Mouse (Mus musculus) adrenal gland, adult 8-10 months (tissue): ENCODE results near the gene Lim2. TPM values are rescaled to one million over a fixed set of nuclear protein-coding genes. Genes with fewer than 3 reads are reported as not detected.

Experiments used
- DNase-seq: peaks from one replicate; pipeline ENCODE4 v3.0.0; 2022
- microRNA-seq, 2 experiments: library from miRNA; unstranded; fragments of <30 nt; microRNA quantifications; one replicate each; pipeline ENCODE4 v1.2.0; 2022
- total RNA-seq, 4 experiments: library from RNA; stranded (reverse); gene quantifications; 2 replicates each; pipeline ENCODE4 v1.2.4; 2022

Lim2 gene
- total RNA-seq, 4 experiments from 2014 or later = not detected

DNA sequence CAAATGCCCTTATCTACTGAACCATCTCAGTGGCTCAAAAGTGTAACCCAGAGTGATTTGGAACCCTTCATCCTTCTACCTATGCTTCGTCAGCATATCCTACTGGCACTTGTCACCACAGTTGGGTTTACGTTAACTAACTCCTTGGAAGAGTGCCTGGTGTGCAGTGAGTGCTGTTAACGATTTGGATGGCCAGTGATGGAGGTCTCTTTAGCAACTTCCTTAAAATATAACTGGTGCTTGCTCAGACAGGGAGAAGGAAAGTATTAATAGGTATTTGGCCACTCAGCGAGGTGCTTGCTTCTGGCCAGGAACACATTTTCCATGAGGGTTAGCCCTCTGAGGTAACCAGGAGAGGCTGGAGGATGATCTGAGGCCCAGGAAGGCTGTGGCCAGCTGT lies 20.3 kb downstream of the Lim2 start:
- no peak for DNase-seq

DNA sequence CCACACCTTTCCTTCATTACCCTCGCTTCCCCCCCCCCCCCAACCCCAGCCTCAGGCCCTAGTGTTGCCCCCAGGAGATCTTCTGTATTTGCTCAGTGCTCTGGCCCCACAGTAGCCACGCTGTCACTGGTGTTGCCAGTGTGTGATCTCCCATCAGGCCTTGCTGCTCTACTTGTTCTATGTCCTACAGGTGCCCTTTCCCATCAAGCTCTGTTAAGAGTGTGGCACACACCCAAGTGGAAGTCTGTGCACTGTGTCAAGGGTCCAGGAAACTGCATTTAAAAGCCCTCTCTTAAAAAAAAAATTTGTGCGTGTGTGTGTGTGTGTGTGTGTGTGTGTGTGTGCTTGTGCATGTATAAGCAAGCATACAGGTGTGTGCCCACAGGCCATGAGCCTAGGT lies 20.8 kb downstream of the Lim2 start:
- DNase-seq = no peak

DNA sequence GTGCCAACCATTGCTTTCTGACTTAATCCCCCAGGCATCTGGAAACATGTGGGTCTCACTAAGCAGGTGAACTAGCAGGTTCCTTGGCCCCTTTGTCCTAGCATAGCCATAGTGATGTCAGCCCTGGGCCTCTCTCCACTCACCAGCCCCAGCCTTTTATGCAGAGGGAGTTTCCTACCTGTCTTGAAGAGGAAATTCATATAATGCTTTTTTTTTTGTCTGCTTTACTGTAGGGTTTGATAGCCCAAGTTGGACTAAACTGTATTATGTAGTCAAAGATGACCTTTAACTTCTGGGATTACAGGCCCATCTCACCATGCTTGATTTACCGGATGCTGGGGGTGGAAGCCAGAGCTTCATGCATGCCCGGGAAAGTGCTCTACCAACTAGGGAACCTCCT lies 22.3 kb downstream of the Lim2 start:
- no peak for DNase-seq

DNA sequence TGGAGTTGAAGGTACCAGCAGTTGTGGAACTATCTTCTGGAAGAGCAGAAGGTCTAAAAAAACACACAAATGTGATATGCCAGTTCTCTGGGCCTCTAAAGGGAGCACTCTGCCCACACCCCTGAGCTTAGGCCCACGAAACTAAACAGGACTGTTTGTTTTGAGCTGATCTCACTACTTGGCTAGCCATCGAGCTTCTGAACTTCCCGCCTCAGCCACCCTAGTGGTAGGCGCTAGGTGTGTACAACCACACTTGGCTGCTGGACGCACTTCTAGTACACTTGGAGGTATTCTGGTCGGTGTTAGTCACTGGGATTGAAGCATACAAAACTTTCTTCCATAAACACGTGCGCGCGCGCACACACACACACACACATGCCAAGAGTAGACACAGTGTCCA lies 24.3 kb downstream of the Lim2 start:
- no peak for DNase-seq

DNA sequence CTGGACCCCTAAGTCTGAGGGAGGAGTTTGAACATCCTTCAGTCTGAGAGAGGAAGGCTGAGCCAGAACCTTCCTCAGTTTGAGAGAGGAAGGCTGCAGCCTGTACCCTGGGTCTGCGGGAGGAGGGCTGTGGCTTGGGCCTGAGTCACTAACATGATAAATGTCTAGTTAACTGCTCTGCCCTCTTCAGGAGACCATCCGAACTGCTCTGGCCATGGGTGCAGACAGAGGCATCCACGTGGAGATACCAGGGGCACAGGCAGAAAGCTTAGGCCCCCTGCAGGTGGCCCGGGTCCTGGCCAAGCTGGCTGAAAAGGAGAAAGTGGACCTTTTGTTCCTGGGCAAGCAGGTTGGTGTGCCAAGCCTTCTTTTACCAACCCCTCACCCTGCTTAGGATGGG lies 25.1 kb downstream of the Lim2 start:
- DNase-seq = no peak

DNA sequence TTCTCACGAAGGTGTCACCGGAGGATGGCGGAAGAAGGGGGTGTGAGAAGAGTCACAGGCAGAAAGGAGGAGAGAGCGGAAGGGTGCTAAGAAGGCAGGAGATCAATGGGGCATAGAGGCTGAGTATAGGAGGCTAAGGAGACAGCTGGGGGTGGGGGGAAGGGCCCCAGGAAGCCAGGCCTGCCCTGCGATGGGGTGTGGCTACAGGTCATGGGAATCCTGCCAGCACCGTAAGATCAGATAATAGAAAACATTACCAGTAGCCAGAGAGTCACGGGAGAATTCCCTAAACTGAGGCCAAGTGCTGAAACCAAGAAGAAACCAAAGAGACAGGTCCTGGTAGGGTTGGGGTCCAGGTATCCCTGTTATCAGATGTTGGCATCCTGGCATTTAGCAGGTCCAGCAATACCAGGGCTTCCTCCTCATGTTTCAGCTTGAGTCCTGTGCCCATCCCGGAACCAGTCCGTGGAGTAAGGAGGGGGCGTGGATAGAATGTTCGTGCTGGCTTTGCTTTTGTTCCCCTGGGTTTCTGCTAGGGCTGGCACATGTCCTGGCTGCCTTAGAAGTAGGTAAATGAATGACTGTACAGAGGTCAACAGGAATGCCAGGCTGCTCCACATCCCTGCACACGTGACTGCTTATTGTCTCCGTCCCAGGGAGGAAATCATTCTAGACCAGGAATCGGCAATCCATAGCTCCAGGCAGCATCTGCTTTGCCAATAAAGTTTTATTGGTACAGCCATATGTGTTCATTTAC lies 26.3 kb downstream of the Lim2 start:
- DNase-seq = no peak

DNA sequence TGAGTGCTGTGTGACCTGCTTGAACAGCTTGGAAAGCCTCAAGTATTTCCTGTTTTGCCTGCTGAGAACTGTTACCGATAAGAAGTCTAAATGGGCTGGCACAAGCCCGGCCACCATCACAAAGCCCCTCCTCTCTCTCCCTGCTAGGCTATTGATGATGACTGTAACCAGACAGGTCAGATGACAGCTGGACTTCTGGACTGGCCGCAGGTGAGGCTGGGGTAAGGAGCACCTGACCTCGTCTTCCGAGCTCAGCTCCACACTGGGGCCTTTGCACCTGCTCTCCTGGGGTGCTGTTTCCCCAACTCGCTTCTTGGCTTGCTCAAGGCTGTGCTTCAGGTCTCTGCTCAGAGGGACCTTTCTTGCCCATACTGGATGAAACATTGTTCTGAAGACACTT lies 26.9 kb downstream of the Lim2 start:
- DNase-seq = no peak

DNA sequence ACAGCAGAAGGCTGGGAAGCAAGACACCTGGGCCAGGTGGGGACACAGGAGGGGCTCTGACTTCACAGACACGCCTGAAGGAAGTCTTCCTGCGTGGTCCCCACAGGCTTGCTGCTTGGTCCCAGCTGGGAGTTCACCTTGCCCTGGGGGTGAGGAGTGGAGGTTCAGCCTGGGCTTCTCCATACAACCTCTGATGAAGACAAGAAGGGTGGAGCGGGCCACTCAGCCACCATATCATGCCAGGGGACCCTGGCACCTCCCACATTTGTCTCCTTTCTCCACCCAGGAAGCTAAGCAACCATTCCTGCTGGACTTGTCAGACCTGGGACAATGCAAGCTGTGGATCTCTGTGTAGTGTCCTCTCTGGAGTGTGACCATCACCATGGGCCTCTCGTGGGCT lies 35.4 kb downstream of the Lim2 start, which contains the start of gene Vsig10l:
TSS of gene Vsig10l (plus strand) at position 301 of the 400 bp plus-strand sequence.
- DNase-seq = no peak

DNA sequence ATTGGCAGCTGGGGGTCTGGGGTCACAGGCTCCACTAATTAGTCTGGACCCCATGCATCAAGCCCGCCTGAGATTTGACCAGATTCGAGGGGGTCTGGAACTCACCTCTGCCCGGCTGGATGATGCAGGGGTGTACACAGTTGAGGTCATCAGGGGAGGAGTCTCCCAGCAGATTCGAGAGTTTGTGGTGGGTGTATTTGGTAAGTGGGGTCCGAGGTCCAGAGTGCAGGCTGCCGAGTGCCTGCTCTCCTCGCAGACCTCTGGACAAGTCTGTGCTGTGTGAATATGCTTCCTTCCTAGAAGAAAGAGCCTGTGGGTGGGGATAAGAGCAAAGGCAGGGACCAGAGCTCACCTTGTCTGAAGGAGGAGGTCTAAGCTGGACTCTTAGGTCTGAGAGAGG lies 36.5 kb downstream of the Lim2 start:
- DNase-seq = no peak

DNA sequence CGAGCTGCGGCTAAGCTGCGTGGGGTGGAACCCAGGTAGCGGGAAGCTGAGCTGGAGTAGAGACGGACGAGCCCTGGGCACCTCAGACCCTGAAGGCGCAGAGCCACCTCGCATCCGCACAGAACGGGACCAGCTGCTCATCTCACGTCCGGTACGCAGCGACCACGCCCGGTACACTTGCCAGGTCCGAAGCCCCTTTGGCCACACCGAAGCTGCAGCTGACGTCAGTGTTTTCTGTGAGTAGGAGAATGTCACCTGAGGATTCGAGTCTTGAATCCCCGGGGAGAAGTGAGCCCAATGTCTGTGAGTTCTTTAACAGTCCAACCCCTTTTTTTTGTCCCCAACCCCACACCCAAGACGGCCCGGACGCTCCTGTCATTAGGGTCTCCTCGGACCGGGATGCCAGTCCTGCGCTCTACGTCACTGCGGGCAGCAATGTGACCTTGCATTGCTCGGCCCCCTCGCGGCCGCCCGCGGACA lies 37.4 kb downstream of the Lim2 start:
- no peak for DNase-seq

DNA sequence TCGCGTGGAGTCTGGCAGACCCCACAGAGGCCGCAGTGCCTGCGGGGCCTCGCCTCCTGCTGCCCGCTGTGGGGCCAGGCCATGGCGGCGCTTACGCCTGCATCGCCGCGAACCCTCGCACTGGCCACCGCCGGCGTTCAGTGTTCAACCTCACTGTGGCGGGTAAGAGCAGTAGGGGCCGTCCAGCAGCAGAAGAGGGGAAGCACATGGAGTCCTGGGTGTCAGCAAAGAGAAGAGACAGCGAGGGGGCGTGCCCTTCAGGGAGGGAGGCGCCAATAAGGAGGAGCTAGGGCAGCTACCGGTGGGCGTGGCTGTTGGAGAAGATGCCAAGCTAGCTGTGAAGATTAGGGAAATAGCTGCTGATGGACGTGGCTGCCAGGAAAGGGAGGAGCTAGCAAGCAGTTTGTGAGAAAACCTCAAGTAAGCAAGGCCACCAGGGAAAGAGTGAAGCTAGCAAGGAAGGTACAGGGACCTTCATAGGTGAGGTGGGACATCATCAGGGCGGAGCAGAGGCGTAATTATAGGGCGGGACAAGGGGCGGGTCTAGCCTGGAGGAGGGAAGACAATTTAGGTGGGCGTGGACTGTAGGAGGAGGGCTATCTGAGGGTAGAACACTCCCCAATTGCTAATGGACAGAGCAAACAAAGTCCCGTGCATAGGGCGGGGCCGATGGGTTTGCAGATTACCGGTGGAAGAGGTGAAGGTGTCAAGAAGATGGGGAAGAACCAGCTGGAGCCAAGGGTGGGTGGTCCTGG lies 38.1 kb downstream of the Lim2 start:
- peak; percentile 85 for DNase-seq

DNA sequence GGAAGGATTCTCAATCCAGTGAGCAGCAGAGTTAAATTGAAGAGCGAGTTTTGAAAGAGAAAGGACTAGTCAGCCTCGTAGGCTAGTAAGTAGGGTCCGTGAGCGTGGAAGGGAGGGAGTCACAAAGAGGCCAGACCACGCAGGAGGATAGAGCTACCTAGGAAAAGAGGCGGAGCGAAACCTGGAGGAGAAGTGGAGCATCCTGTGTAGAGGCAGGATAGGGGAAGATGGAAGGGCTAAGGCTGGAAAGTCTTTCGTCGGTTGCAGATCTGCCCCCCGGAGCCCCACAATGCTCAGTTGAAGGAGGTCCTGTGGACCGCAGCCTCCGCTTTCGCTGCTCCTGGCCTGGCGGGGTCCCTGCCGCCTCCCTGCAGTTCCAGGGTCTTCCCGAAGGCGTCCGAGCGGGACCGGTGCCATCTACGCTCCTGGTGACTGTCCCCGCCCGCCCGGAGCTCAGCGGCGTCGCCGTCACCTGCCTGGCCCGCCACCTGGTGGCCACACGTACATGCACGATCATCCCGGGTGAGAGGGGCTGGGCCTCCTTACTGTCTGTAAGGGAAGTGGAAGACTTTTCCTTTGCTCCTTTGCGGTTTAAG lies 38.7 kb downstream of the Lim2 start:
- peak; percentile 63 for DNase-seq

DNA sequence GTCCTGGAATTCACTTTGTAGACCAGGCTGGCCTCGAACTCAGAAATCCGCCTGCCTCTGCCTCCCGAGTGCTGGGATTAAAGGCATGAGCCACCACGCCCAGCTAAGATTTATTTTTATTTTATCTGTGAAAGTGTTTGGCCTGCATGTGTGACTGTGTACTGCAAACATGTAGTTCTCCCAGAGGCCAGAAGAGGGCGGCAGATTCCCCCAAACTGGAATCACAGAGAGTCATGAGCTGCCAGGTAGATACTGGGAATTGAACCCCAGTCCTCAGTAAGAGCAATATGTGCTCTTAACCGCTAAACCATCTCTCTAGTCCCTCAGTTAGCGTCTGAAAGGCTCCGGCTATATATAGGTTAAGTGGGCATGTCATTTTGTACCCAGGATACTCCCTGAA lies 42.9 kb downstream of the Lim2 start:
- no peak for DNase-seq

DNA sequence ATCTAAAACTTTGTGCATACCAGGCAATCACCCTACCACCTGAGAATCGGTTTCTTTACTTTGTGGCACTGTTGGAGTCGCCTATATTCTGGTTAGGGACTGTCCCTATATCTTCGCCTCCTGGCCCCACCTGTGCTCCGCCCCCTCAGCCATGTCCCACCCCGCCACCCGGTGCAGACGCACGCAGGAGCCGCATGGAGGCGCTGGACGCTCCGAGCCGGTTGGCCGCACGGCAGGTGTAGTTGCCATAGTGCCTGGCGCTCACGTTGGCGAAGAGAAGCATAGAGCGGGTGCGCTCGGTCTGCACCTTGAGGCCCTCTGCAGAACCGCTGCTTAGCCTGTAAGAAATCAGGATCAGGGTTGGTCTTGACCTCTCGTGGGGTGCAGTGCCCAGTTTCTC lies 48.2 kb downstream of the Lim2 start:
- DNase-seq = no peak

DNA sequence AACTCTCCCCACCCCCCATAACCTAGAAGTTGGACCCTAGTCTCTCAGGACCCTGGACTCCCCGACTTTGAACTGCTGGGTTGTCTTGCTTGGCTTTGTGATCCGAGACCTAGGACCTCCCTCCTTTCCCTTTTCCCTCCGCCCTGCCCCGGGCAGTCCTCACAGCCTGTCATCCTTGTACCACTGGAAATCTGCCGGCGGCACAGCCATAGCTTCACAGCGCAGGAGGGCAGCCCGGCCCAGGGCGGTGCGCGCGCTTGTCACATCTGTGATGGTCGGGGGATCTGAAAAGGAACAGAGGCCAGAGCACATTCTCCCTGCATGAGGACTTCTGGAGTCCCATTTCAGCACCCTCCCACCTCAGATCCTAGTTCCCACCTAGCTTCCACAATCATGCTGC lies 48.9 kb downstream of the Lim2 start:
- DNase-seq = no peak

DNA sequence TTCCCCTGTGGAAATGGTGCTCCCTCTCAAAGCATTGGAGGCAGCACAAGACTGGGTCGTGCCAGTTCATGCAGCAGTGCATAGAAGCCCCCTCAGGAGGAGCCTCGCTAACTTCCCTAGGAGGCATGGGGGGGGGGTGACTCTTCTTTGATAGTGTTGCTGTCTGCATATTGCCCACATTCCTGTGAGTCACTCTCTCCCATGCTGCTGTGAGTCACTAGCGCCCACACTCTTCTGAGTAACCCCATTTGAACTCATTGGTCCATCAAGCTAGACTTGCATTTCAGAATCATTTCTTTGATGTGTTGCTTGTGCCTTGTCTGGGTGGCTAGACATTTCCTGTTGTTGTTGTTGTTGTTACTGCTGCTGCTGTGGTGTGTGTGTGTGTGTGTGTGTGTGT lies 53.7 kb downstream of the Lim2 start:
- no peak for DNase-seq

DNA sequence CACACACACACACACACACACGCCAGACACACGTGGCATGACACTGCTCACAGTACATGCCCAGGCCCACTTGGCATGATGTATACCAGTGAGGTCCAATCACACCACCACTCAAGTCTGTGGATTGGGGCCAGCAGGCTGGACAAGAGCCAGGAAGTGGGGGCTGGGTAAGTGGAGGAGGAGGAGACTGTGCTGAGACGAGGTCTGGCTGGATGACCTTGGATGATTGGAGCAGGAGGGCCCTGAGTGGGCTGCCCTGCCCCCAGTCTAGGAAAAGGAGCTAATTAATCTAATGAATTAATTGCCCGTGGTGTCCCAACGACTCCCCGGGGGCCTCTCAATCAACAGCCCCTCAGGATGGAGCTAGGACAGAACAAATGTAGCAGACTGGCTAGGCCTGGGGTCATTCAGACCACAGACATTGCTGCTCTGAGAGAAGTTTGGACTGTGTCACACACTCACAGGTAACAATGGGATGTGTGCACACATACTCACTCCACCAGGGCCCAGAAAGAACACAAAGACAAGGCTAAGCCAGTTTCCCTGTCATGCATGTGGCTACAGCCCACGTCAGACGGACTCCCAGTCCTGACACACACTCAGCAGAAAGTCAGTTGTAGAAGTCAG lies 54.7 kb downstream of the Lim2 start:
- DNase-seq = no peak

DNA sequence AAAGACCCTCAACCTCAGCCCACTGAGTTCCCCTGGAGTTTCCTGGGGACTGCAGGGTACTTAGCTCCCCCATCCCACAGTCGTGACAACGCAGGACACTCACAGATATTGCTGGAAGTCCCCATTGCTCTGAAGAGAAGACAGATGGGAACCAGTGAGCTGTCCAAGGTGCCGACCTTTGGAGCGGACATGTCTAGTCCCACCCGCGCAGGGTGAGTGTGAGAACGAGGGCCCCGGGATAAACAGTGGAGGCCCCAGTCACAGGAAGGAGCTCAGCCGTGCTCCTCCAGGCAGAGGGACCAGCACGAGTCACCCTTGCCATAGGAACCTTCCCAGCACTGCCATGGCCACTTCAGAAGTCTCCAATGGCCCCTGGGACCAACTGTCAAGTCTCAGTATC lies 55.8 kb downstream of the Lim2 start:
- DNase-seq = no peak

Small RNA genes within 50 kb of the gene (microRNA-seq; reads per million reads assigned to microRNA genes)
- 0.18 to 1.8 reads per million in 2 experiments for gene Mir7051

Other genes starting within 250 kb of the Lim2 start
- 10 to 100 TPM; 19.4 to 29.3 (median 24.1) TPM for gene Zfp715, start 114.4 kb upstream of the Lim2 start, total RNA-seq
- gene Siglecf, start 76.3 kb upstream of the Lim2 start, total RNA-seq = not detected
- gene Siglecg, start 19.5 kb upstream of the Lim2 start, total RNA-seq = under 1 TPM; 0.12 to 0.52 (median 0.38) TPM
- gene Nkg7, start 9.4 kb downstream of the Lim2 start, total RNA-seq = 1 to 10 TPM in 3 of 4 experiments, under 1 TPM in 1; 0.77 to 1.3 (median 1.1) TPM
- gene Cldnd2, start 13.1 kb downstream of the Lim2 start, total RNA-seq = not detected
- 100 to 1,000 TPM; 286 to 399 (median 360) TPM for gene Etfb, start 16.4 kb downstream of the Lim2 start, total RNA-seq
- 1 to 10 TPM in 1 of 4 experiments, under 1 TPM in 2, not detected in 1; 0.35 to 3.3 (median 0.80) TPM for gene Gm45233, start 16.5 kb downstream of the Lim2 start, total RNA-seq
- 1 to 10 TPM; 1.3 to 4.3 (median 3.1) TPM for gene Vsig10l, start 35.5 kb downstream of the Lim2 start, total RNA-seq
- gene Iglon5, start 62.4 kb downstream of the Lim2 start, total RNA-seq = 1 to 10 TPM; 2.9 to 4.8 (median 3.6) TPM
- not detected for gene 4931406B18Rik, start 78.3 kb downstream of the Lim2 start, total RNA-seq
- gene Cd33, start 116.8 kb downstream of the Lim2 start, total RNA-seq = 1 to 10 TPM; 4.0 to 7.3 (median 5.9) TPM
- 1 to 10 TPM; 2.8 to 4.1 (median 3.5) TPM for gene Zfp658, start 134.6 kb downstream of the Lim2 start, total RNA-seq
- gene Zfp719, start 151.9 kb downstream of the Lim2 start, total RNA-seq = 10 to 100 TPM; 17.8 to 22.1 (median 19.4) TPM
- gene Zfp819, start 179.5 kb downstream of the Lim2 start, total RNA-seq = not detected
- gene Ceacam18, start 207.0 kb downstream of the Lim2 start, total RNA-seq = under 1 TPM in 3 of 4 experiments, not detected in 1; 0.15 to 0.22 (median 0.19) TPM
- gene Siglece, start 232.5 kb downstream of the Lim2 start, total RNA-seq = 1 to 10 TPM; 2.3 to 4.3 (median 3.5) TPM
- 10 to 100 TPM; 11.5 to 13.4 (median 12.6) TPM for gene Ctu1, start 244.3 kb downstream of the Lim2 start, total RNA-seq